Mouse (Mus musculus) heart, embryonic 14.5 days (tissue): ENCODE measurements around the gene Parp8. TPM values are rescaled to one million over a fixed set of nuclear protein-coding genes. Genes with fewer than 3 reads are reported as not detected.
"Not testable (repeated sequence)": the region's sequence is repeated elsewhere in the genome, so short reads cannot be mapped to it uniquely, and the experiment has no call there.

ENCODE experiments used
- ATAC-seq: fragments of 200-750 bp; cut with Nextera tagmentation; 2 replicates; pipeline ENCODE4 v1.8.0; 2017; ENCODE audit warnings: low read depth, moderate TSS enrichment; ENCODE audit not compliant: insufficient number of reproducible peaks, insufficient read depth, low FRiP score
- H3K27ac ChIP-seq, 2 experiments: fragments of 200-500 bp in 1 of 2; fragments of 300-500 bp in 1 of 2; sonication (generic) in 1 of 2; replicated peaks in 1 of 2; 2 replicates each; pipeline ENCODE4 v1.5.1; 2012 to 2014; ENCODE audit warnings: low read depth in 2 of 2, low read length in 2 of 2, control low read depth in 1 of 2, mild to moderate bottlenecking in 1 of 2, mixed read lengths in 1 of 2; ENCODE audit not compliant: control insufficient read depth in 1 of 2, insufficient read depth in 1 of 2
- H3K27me3 ChIP-seq: fragments of 300-500 bp; sonication (generic); 2 replicates; pipeline ENCODE4 v1.6.1; 2014; ENCODE audit warnings: mild to moderate bottlenecking, low read length, control low read depth; ENCODE audit not compliant: control insufficient read depth, insufficient read depth
- H3K36me3 ChIP-seq: fragments of 300-500 bp; sonication (generic); 2 replicates; pipeline ENCODE4 v1.6.1; 2014; ENCODE audit warnings: mild to moderate bottlenecking, control low read depth, low read length, mixed read lengths; ENCODE audit not compliant: control insufficient read depth, insufficient read depth
- H3K4me1 ChIP-seq, 2 experiments: fragments of 200-500 bp in 1 of 2; fragments of 300-500 bp in 1 of 2; sonication (generic) in 1 of 2; 2 replicates each; pipeline ENCODE4 v1.6.1; 2012 to 2014; ENCODE audit warnings: low read length in 2 of 2, control low read depth in 1 of 2, mixed read lengths in 1 of 2; ENCODE audit not compliant: control insufficient read depth in 2 of 2, insufficient read depth in 2 of 2
- H3K4me2 ChIP-seq: fragments of 300-500 bp; sonication (generic); 2 replicates; pipeline ENCODE4 v1.6.1; 2014; ENCODE audit warnings: mild to moderate bottlenecking, low read length
- H3K4me3 ChIP-seq, 2 experiments: fragments of 200-500 bp in 1 of 2; fragments of 300-500 bp in 1 of 2; sonication (generic) in 1 of 2; 2 replicates each; pipeline ENCODE4 v1.5.1; 2012 to 2014; ENCODE audit warnings: low read length in 2 of 2, mild to moderate bottlenecking in 2 of 2, control low read depth in 1 of 2, low read depth in 1 of 2, moderate library complexity in 1 of 2; ENCODE audit not compliant: control insufficient read depth in 1 of 2, insufficient read depth in 1 of 2
- H3K9ac ChIP-seq: fragments of 300-500 bp; sonication (generic); 2 replicates; pipeline ENCODE4 v1.6.1; 2014; ENCODE audit warnings: mild to moderate bottlenecking, low read length
- H3K9me3 ChIP-seq: fragments of 300-500 bp; sonication (generic); 2 replicates; pipeline ENCODE4 v1.6.1; 2016; ENCODE audit warnings: low read length, control low read depth; ENCODE audit not compliant: control insufficient read depth
- WGBS: fragments of 180-500 bp; shearing (Covaris S2); extraction: QIAGEN DNeasy Blood & Tissue Kit; methylation state at CpG from one replicate; pipeline ENCODE4 v1.1.7; 2014; 5-methylcytosine and 5-hydroxymethylcytosine counted together
- polyA plus RNA-seq: library from polyadenylated mRNA; unstranded; fragments of >200 nt; fragmentation: Nextera tagmentation; extraction: Ambion mirVana; gene quantifications from 2 replicates; pipeline ENCODE4 v1.2.1, GENCODE M21; 2014

The Parp8 gene
- polyA plus RNA-seq, 1 experiment from 2014 or later: 17.3 TPM

- no peak for ATAC-seq
- H3K4me3 ChIP-seq: no peak overlapping the region
- H3K4me1 ChIP-seq: peaks cover 6 to 21% of the 10 kb centered on the region in 2 experiments; a peak in 3 of 4 replicates
- WGBS: 52% methylated on average over 4 of the region's 4 CpGs
- no peaks in the 10 kb centered on the region for H3K36me3 ChIP-seq
- no peak overlapping the region for H3K4me2 ChIP-seq
- H3K9me3 ChIP-seq: no peaks in the 10 kb centered on the region
- no peak overlapping the region for H3K9ac ChIP-seq
- no peak overlapping the region for H3K27ac ChIP-seq
- H3K27me3 ChIP-seq: no peaks in the 10 kb centered on the region
Observed at GRCm38 (mm10) chr13:116946566-116946965, 78.8 kb downstream of the Parp8 start.

GRCm38 (mm10) chr13:116941280-116942015 lies 83.9 kb downstream of the Parp8 start:
- WGBS: 87% methylated on average over 13 of the region's 13 CpGs
- Histone ChIP-seq H3K4me2 (no peak overlapping the region), H3K9me3 (no peaks in the 10 kb centered on the region), H3K4me1 (peaks cover 0 to 6% of the 10 kb centered on the region in 2 experiments; a peak in 1 of 4 replicates), H3K27ac (no peak overlapping the region), H3K9ac (no peak overlapping the region), H3K36me3 (no peaks in the 10 kb centered on the region), H3K27me3 (no peaks in the 10 kb centered on the region), H3K4me3 (no peak overlapping the region)
- ATAC-seq: no peak

- no peak for ATAC-seq
- H3K27me3 ChIP-seq: no peaks in the 10 kb centered on the region
Observed at GRCm38 (mm10) chr13:116940761-116941160, 84.6 kb downstream of the Parp8 start.

GRCm38 (mm10) chr13:116937019-116937418 lies 88.3 kb downstream of the Parp8 start:
- ATAC-seq, H3K27ac ChIP-seq, H3K27me3 ChIP-seq, H3K4me2 ChIP-seq, H3K9me3 ChIP-seq, H3K36me3 ChIP-seq, H3K9ac ChIP-seq, H3K4me3 ChIP-seq, H3K4me1 ChIP-seq: not testable (repeated sequence)
- 93% methylated on average over 3 of the region's 3 CpGs for WGBS

More at GRCm38 (mm10) chr13:116940761-116941160, 84.6 kb downstream of the Parp8 start:
- H3K4me2 ChIP-seq: no peak overlapping the region
- no peak overlapping the region for H3K9ac ChIP-seq
- no peak overlapping the region for H3K4me3 ChIP-seq
- H3K36me3 ChIP-seq: no peaks in the 10 kb centered on the region
- 91% methylated on average over 7 of the region's 7 CpGs for WGBS
- peaks cover 0 to 6% of the 10 kb centered on the region in 2 experiments; a peak in 1 of 4 replicates for H3K4me1 ChIP-seq
- no peak overlapping the region for H3K27ac ChIP-seq
- no peaks in the 10 kb centered on the region for H3K9me3 ChIP-seq

GRCm38 (mm10) chr13:116917387-116917930 lies 107.9 kb downstream of the Parp8 start:
- H3K4me3 ChIP-seq: no peak overlapping the region
- 78% methylated on average over 6 of the region's 6 CpGs for WGBS
- ATAC-seq: no peak
- no peak overlapping the region for H3K4me2 ChIP-seq
- no peaks in the 10 kb centered on the region for H3K27me3 ChIP-seq
- no peaks in the 10 kb centered on the region for H3K4me1 ChIP-seq
- H3K27ac ChIP-seq: no peak overlapping the region
- no peak overlapping the region for H3K9ac ChIP-seq
- H3K9me3 ChIP-seq: no peaks in the 10 kb centered on the region
- peaks cover 18% of the 10 kb centered on the region for H3K36me3 ChIP-seq

GRCm38 (mm10) chr13:116908284-116908683 lies 117.1 kb downstream of the Parp8 start:
- ATAC-seq: no peak
- H3K27ac ChIP-seq: no peak overlapping the region
- H3K36me3 ChIP-seq: peaks cover 11% of the 10 kb centered on the region; the same call in 1 of the 2 replicates
- WGBS: 82% methylated on average over 3 of the region's 3 CpGs
- H3K4me2 ChIP-seq: no peak overlapping the region
- no peak overlapping the region for H3K4me3 ChIP-seq
- H3K27me3 ChIP-seq: no peaks in the 10 kb centered on the region
- H3K9ac ChIP-seq: no peak overlapping the region
- H3K4me1 ChIP-seq: no peaks in the 10 kb centered on the region
- no peaks in the 10 kb centered on the region for H3K9me3 ChIP-seq

GRCm38 (mm10) chr13:116903394-116903793 lies 121.9 kb downstream of the Parp8 start:
- no peak for ATAC-seq
- H3K9ac ChIP-seq: no peak overlapping the region
- H3K27me3 ChIP-seq: no peaks in the 10 kb centered on the region
- H3K4me2 ChIP-seq: no peak overlapping the region
- no peak overlapping the region for H3K4me3 ChIP-seq
- peaks cover 11% of the 10 kb centered on the region; the same call in 1 of the 2 replicates for H3K36me3 ChIP-seq
- H3K9me3 ChIP-seq: no peaks in the 10 kb centered on the region
- no peaks in the 10 kb centered on the region for H3K4me1 ChIP-seq
- H3K27ac ChIP-seq: no peak overlapping the region
- 82% methylated on average over 5 of the region's 5 CpGs for WGBS
